Mouse (Mus musculus) cortical plate, adult 2 months (tissue): ENCODE data around the gene Scnm1. TPM values are rescaled to one million over a fixed set of nuclear protein-coding genes. Genes with fewer than 3 reads are reported as not detected.
A peak's percentile ranks its signal among the peaks of the same experiment; 100 is the strongest.

Experiments used
- H3K27ac ChIP-seq: fragments of 200-500 bp; 2 replicates; pipeline ENCODE4 v1.5.1; 2012; ENCODE audit warnings: low read length, control low read depth, inconsistent platforms; ENCODE audit not compliant: insufficient read depth
- H3K4me1 ChIP-seq: fragments of 200-500 bp; 2 replicates; pipeline ENCODE4 v1.6.1; 2011; ENCODE audit warnings: low read length; ENCODE audit not compliant: control insufficient read depth, insufficient read depth
- H3K4me3 ChIP-seq: fragments of 200-500 bp; 2 replicates; pipeline ENCODE4 v1.5.1; 2011; ENCODE audit warnings: mild to moderate bottlenecking, low read length, control low read depth; ENCODE audit not compliant: insufficient read depth
- CTCF ChIP-seq: fragments of 200-500 bp; IDR thresholded peaks from 2 replicates; pipeline ENCODE4 v1.5.1; 2011; ENCODE audit warnings: mild to moderate bottlenecking, control low read depth, low read length; ENCODE audit not compliant: insufficient read depth; ENCODE audit errors: extremely low read depth
- POLR2A ChIP-seq: fragments of 200-500 bp; IDR thresholded peaks from 2 replicates; pipeline ENCODE4 v1.6.1; 2011; ENCODE audit warnings: mild to moderate bottlenecking, low read length, control low read depth; ENCODE audit not compliant: insufficient read depth; ENCODE audit errors: extremely low read depth
- polyA plus RNA-seq: library from polyadenylated mRNA; depleted of rRNA; stranded (reverse); fragments of >200 nt; gene quantifications from 2 replicates; pipeline ENCODE4 v1.2.3, GENCODE M21; 2012

Scnm1 gene
- polyA plus RNA-seq, 1 experiment, result 114 TPM

DNA sequence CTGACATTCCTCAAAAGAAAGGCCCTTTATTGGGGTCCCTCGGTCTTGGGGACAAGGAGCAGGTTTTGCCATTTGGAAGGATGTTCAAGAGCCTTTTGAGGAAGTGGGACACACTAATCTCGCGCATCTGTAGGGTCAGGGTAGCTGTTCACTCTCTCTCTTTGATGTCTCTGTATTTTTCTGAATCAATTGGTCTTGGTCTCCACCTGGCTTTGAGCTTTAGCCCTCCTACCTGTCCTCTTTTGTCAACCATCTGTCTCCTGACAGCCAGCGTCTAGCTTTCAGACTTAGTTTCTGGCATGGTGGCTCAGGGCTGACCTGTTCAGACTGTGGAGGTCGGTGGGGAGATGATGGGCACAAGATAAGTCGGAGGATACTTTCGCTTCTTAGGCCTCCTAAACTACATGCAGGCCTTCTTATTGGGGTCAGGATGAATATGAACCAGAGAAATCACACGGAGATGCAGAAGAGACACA, 25.7 kb upstream of the Scnm1 start:
- peak overlapping the region; percentile 99 for H3K4me3 ChIP-seq
- no peak for TF ChIP-seq POLR2A
- TF ChIP-seq CTCF, result no peak

DNA sequence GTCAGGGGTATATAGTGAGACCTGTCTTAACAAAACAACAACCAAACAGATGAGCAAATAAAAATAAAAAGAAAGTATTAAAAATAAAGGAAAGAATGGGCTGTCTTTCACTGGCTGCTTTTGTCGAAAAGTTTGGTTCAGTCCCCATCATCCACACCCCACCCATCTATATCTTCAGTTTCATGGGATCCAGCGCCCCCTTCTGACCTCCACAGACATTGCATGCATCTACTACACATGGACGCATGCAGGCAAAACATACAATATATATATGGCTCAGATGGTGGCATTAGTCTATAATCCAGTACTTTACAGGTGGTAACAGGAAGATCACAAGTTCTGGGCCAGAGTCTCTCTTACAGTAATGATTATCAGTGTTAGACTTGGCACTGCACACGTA, 20.1 kb upstream of the Scnm1 start:
- H3K27ac ChIP-seq, result no peak overlapping the region
- H3K4me3 ChIP-seq, result no peak overlapping the region
- TF ChIP-seq CTCF (peak; percentile 53), POLR2A (no peak)
- H3K4me1 ChIP-seq, result no peaks in the 10 kb centered on the region

More for the DNA sequence above, 25.7 kb upstream of the Scnm1 start:
- Histone ChIP-seq H3K4me1 (peaks cover 3% of the 10 kb centered on the region; the same call in 1 of the 2 replicates), H3K27ac (no peak overlapping the region)

DNA sequence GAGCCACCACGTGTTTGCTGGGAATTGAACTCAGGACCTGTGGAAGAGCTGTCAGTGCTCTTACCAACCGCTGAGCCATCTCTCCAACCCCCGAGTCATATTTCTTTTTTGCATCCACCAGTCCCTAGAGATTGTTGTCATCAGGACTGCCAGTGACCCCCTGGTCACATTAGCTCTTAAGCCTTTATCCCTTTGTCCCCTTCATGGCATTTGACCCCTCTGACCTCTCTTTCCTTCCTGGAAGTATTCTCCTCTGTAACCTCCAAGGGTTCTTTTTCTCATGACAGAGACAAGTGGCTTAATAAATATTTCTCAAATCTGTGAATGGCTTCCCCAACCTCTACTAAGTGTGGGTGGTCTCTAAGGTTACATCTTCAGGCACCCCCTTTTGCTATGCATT, 14.1 kb upstream of the Scnm1 start:
- TF ChIP-seq CTCF (no peak), POLR2A (no peak)
- H3K27ac ChIP-seq, result no peak overlapping the region
- no peaks in the 10 kb centered on the region for H3K4me1 ChIP-seq
- no peak overlapping the region for H3K4me3 ChIP-seq

DNA sequence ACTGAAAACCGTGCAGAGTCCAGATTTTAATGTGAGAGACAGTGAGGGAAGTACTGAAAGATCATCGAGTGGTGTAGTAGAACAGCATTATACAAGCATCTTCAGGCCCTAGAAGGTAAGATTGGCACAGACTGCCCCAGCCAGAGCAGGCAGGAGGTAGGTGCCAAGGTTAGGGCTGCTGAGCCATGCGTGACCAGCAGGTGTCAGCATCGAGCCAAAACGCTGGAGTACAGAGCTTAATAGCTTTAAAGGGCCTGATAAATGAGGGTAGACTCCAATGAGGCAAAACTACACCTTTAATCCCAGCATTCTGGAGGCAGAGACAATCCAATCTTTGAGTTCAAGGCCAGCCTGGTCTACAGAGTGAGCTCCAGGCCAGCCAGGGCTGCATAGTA, 8.8 kb upstream of the Scnm1 start:
- TF ChIP-seq CTCF (peak; percentile 96), POLR2A (no peak)
- Histone ChIP-seq H3K4me3 (no peak overlapping the region), H3K27ac (no peak overlapping the region), H3K4me1 (no peaks in the 10 kb centered on the region)

DNA sequence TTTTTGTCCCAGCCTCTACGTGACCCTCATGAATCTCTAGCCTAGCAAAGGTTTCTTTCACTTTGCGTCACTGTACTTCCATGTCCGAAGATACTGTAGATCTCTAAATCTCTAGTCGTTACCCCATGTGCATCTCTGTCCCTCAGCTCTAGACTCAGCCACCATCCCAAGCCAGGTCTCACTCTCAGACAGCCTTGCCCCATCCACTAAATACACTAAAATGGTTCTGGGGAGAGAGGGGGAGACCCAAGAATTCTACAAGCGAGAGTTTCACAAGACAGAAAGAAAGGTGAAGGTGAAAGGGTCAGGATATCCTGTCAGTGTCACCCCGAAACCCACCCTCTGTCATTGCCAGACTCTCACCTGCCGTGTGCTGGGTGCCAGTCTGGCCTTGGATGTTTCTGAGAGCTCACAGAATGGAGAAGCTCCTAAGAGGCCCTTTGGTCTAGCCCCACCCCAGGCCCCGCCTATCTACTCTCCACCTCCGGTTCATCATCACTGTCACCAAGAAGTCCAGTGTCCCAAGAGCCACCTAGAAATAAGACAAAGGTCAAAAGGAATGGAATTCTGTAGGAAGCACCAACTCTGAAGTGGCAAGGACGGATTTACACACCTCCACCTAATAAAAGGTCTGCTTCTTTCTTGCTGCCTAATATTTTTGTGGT, 8.3 kb upstream of the Scnm1 start, which contains the start of gene Tnfaip8l2:
Tnfaip8l2 (minus strand) TSS at position 409 of the 665 bp plus-strand sequence.
- no peak within 1 kb of the TSS for H3K27ac ChIP-seq
- H3K4me3 ChIP-seq, result peak within 1 kb of the TSS; percentile 15; the same call in 1 of the 2 replicates
- H3K4me1 ChIP-seq, result no peaks in the 10 kb centered on the region
- no peak for TF ChIP-seq CTCF
- TF ChIP-seq POLR2A, result no peak

DNA sequence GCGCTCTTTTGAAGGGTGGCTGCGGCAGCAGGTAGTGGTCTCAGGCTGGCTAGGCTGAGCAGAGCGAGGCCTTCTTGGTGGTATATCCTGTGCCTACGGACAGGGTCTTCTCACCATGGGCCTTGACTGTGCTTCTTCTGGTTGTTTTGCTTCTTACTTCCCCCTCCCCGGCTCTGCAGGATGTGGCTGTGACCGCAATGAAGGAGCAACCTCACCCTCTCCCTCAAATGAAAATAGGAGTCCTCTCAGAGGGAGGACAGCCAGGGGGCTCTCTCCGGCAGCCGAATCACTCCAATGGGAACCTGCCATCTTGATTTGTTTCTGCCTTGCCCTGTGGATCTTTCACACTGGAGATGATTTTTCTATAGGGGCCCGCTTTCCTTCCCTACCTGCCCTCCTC, 7.7 kb upstream of the Scnm1 start:
- H3K4me1 ChIP-seq, result no peaks in the 10 kb centered on the region
- no peak for TF ChIP-seq POLR2A
- TF ChIP-seq CTCF, result no peak
- H3K27ac ChIP-seq, result no peak overlapping the region
- no peak overlapping the region; the same call in 1 of the 2 replicates for H3K4me3 ChIP-seq

DNA sequence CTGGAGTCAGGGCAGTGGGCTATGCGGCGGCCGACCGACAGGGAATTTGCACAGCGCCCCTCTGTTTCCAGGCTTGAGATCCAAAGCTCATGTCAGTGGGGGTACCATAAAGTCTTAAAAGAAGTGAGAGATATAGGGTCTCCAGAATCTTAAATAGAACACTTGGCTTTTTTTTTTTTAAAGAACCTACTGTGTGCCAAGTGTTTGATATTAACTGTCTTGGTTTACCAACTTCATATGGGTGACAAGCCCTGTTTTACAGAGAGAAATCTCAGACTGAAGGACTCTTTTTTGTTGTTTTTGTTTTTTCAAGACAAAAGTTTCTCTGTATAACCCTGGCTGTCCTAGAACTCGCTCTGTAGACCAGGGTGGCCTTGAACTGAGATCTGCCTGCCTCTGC, 7.0 kb upstream of the Scnm1 start:
- Histone ChIP-seq H3K4me1 (no peaks in the 10 kb centered on the region), H3K27ac (no peak overlapping the region), H3K4me3 (no peak overlapping the region)
- TF ChIP-seq CTCF (no peak), POLR2A (no peak)

DNA sequence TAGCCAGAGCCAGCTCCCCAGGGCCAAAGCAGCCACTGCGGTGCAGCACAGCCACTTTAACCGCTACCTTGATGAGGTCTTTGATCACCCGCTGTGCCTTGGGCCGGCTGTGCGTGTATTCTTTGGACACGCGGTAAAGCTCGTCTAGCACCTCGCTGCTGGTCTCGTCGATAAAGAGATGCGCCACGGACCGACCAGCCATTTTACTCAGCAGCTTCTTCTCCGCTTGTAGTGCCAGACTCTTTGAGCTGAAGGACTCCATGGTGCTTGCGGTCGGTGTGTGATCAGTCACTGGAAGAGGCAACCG, 6.4 kb upstream of the Scnm1 start:
- TF ChIP-seq CTCF, result no peak
- TF ChIP-seq POLR2A, result no peak
- Histone ChIP-seq H3K4me1 (no peaks in the 10 kb centered on the region), H3K4me3 (no peak overlapping the region), H3K27ac (no peak overlapping the region)

DNA sequence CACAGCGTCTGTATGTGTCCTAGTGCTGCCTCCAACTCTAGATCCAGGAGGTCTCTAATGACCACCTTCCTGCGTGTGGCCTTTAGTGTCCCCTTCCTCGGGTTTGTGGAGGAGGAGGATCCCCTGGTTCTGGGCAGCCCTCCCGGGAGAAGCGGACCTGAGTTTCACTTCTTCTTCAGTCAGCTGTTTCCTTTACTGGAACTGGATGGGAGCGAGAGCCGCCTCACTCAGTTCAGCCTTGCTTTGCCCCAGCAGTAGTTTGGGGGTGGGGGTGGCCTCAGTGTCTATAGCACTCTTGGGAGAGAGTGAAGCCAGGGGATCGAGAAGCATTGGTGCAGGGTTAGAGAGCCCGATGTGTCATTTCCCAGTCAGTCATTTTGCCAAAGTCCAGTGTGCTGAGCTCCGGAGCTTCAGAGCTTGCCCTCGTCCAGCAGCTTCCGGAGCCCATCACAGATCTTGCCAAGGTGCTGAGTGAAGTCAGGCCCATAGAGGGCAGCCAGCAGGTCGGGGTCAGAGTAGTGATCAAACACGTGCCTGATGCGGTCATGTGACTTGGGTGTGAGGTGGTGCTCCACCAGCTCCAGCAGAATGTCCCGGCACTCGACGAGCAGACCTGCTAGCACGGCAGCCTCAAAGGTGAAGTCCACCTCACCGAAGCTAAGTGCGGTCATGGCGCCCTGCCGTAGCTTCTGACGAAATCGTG, 5.9 kb upstream of the Scnm1 start:
- TF ChIP-seq CTCF (no peak), POLR2A (no peak)
- Histone ChIP-seq H3K4me3 (no peak overlapping the region), H3K27ac (no peak overlapping the region), H3K4me1 (no peaks in the 10 kb centered on the region)

DNA sequence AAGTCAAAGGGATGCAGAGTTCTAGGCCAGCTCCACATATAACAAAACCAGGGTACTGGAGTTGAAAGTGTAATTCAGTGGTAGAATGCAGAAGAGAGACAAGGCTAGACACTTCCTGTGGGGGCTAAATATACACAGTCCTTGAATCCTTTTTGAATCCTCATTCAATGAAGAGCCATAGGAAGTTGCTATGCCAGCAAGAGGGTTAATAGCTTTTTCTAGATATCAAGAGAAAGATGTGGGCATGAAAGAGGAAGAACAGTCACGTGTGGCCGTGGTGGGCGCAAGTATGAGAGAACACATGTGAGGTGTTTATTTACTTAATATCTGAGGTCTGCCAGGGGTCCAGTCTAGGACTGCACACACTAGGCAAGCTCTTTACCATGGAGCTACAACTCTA, 2.5 kb upstream of the Scnm1 start:
- TF ChIP-seq POLR2A (no peak), CTCF (no peak)

More for the DNA sequence above, 2.5 kb upstream of the Scnm1 start:
- Histone ChIP-seq H3K27ac (no peak overlapping the region), H3K4me1 (no peaks in the 10 kb centered on the region), H3K4me3 (no peak overlapping the region)
